Mouse (Mus musculus): ENCODE measurements around the gene Plcd3. TPM values are rescaled to one million over a fixed set of nuclear protein-coding genes. Genes with fewer than 3 reads are reported as not detected.

Gene Plcd3
- polyA plus RNA-seq, 1 experiment from 2014 or later: 3.6 TPM

GRCm38 (mm10) chr11:103069731-103070130, 31.7 kb downstream of the Plcd3 start:
- Histone ChIP-seq H3K4me2 (no peak overlapping the region), H3K4me3 (no peak overlapping the region)
- WGBS: 88% methylated on average over 2 of the region's 2 CpGs

GRCm38 (mm10) chr11:103068884-103069283, 32.6 kb downstream of the Plcd3 start:
- Histone ChIP-seq H3K27ac (no peak overlapping the region), H3K4me3 (no peak overlapping the region), H3K27me3 (no peaks in the 10 kb centered on the region), H3K9me3 (no peaks in the 10 kb centered on the region), H3K4me2 (no peak overlapping the region), H3K4me1 (peaks cover 16% of the 10 kb centered on the region), H3K36me3 (peaks cover 45% of the 10 kb centered on the region), H3K9ac (no peak overlapping the region)
- 90% methylated on average over 11 of the region's 11 CpGs for WGBS
- no peak for ATAC-seq (ENCODE audit: borderline replicate concordance, extremely low read depth, low FRiP score, low TSS enrichment)

More at GRCm38 (mm10) chr11:103069731-103070130, 31.7 kb downstream of the Plcd3 start:
- Histone ChIP-seq H3K36me3 (peaks cover 36% of the 10 kb centered on the region), H3K4me1 (peaks cover 22% of the 10 kb centered on the region), H3K27ac (no peak overlapping the region), H3K27me3 (no peaks in the 10 kb centered on the region), H3K9me3 (no peaks in the 10 kb centered on the region), H3K9ac (no peak overlapping the region)
- ATAC-seq (ENCODE audit: borderline replicate concordance, extremely low read depth, low FRiP score, low TSS enrichment): no peak

- H3K4me2 ChIP-seq: no peak overlapping the region
- peak overlapping the region; percentile 62 for H3K27ac ChIP-seq
- H3K9ac ChIP-seq: no peak overlapping the region
- peaks cover 51% of the 10 kb centered on the region for H3K36me3 ChIP-seq
- H3K4me1 ChIP-seq: peaks cover 16% of the 10 kb centered on the region
- no peak for ATAC-seq (ENCODE audit: borderline replicate concordance, extremely low read depth, low FRiP score, low TSS enrichment)
- H3K9me3 ChIP-seq: no peaks in the 10 kb centered on the region
- no peaks in the 10 kb centered on the region for H3K27me3 ChIP-seq
- H3K4me3 ChIP-seq: no peak overlapping the region
- WGBS: 95% methylated on average over 4 of the region's 4 CpGs
Observed at GRCm38 (mm10) chr11:103068272-103068671, 33.2 kb downstream of the Plcd3 start.

- H3K27ac ChIP-seq: peak overlapping the region; percentile 78
- H3K9ac ChIP-seq: no peak overlapping the region
- H3K4me2 ChIP-seq: no peak overlapping the region
- peak; percentile 56; the same call in 1 of the 2 replicates for ATAC-seq (ENCODE audit: borderline replicate concordance, extremely low read depth, low FRiP score, low TSS enrichment)
- no peak overlapping the region for H3K4me3 ChIP-seq
- 58% methylated on average over 8 of the region's 8 CpGs for WGBS
- H3K9me3 ChIP-seq: no peaks in the 10 kb centered on the region
- H3K4me1 ChIP-seq: peaks cover 16% of the 10 kb centered on the region
- no peaks in the 10 kb centered on the region for H3K27me3 ChIP-seq
- peaks cover 56% of the 10 kb centered on the region for H3K36me3 ChIP-seq
Observed at GRCm38 (mm10) chr11:103067457-103068001, 33.9 kb downstream of the Plcd3 start.

GRCm38 (mm10) chr11:103067051-103067361, 34.5 kb downstream of the Plcd3 start:
- H3K4me3 ChIP-seq: no peak overlapping the region
- no peak overlapping the region for H3K4me2 ChIP-seq
- H3K36me3 ChIP-seq: peaks cover 60% of the 10 kb centered on the region
- WGBS: 75% methylated on average over 6 of the region's 6 CpGs
- ATAC-seq (ENCODE audit: borderline replicate concordance, extremely low read depth, low FRiP score, low TSS enrichment): no peak
- H3K9ac ChIP-seq: no peak overlapping the region
- H3K27me3 ChIP-seq: no peaks in the 10 kb centered on the region
- peaks cover 16% of the 10 kb centered on the region for H3K4me1 ChIP-seq
- peak overlapping the region; percentile 78 for H3K27ac ChIP-seq
- H3K9me3 ChIP-seq: no peaks in the 10 kb centered on the region

- Histone ChIP-seq H3K36me3 (peaks cover 66% of the 10 kb centered on the region), H3K4me3 (no peak overlapping the region), H3K4me1 (peaks cover 16% of the 10 kb centered on the region), H3K4me2 (no peak overlapping the region), H3K9me3 (no peaks in the 10 kb centered on the region), H3K27ac (peak overlapping the region; percentile 78), H3K9ac (no peak overlapping the region), H3K27me3 (no peaks in the 10 kb centered on the region)
- no peak for ATAC-seq (ENCODE audit: borderline replicate concordance, extremely low read depth, low FRiP score, low TSS enrichment)
- WGBS: 88% methylated on average over 14 of the region's 14 CpGs
Observed at GRCm38 (mm10) chr11:103066191-103067050, 35.0 kb downstream of the Plcd3 start.

- H3K36me3 ChIP-seq: peaks cover 78% of the 10 kb centered on the region
- ATAC-seq (ENCODE audit: borderline replicate concordance, extremely low read depth, low FRiP score, low TSS enrichment): no peak
- no peaks in the 10 kb centered on the region for H3K27me3 ChIP-seq
- 62% methylated on average over 3 of the region's 3 CpGs for WGBS
- H3K9me3 ChIP-seq: no peaks in the 10 kb centered on the region
- H3K9ac ChIP-seq: no peak overlapping the region
- no peak overlapping the region for H3K4me2 ChIP-seq
- no peak overlapping the region for H3K4me3 ChIP-seq
- no peaks in the 10 kb centered on the region for H3K4me1 ChIP-seq
- H3K27ac ChIP-seq: no peak overlapping the region
Observed at GRCm38 (mm10) chr11:103058499-103059085, 42.9 kb downstream of the Plcd3 start.

GRCm38 (mm10) chr11:103056636-103057035, 44.8 kb downstream of the Plcd3 start:
- 95% methylated on average over 7 of the region's 7 CpGs for WGBS
- Histone ChIP-seq H3K9me3 (no peaks in the 10 kb centered on the region), H3K4me3 (no peak overlapping the region), H3K4me1 (no peaks in the 10 kb centered on the region), H3K27ac (no peak overlapping the region), H3K36me3 (peaks cover 77% of the 10 kb centered on the region), H3K27me3 (no peaks in the 10 kb centered on the region), H3K9ac (no peak overlapping the region), H3K4me2 (no peak overlapping the region)
- ATAC-seq (ENCODE audit: borderline replicate concordance, extremely low read depth, low FRiP score, low TSS enrichment): no peak

- no peak for ATAC-seq (ENCODE audit: borderline replicate concordance, extremely low read depth, low FRiP score, low TSS enrichment)
- Histone ChIP-seq H3K27me3 (no peaks in the 10 kb centered on the region), H3K9ac (no peak overlapping the region), H3K36me3 (peaks cover 71% of the 10 kb centered on the region), H3K9me3 (no peaks in the 10 kb centered on the region), H3K27ac (no peak overlapping the region), H3K4me1 (no peaks in the 10 kb centered on the region), H3K4me3 (no peak overlapping the region), H3K4me2 (no peak overlapping the region)
- 46% methylated on average over 6 of the region's 6 CpGs for WGBS
Observed at GRCm38 (mm10) chr11:103054798-103055197, 46.7 kb downstream of the Plcd3 start.

- Histone ChIP-seq H3K9ac (no peak overlapping the region), H3K27ac (no peak overlapping the region), H3K27me3 (no peaks in the 10 kb centered on the region), H3K4me1 (no peaks in the 10 kb centered on the region), H3K36me3 (peaks cover 62% of the 10 kb centered on the region), H3K4me2 (no peak overlapping the region), H3K9me3 (no peaks in the 10 kb centered on the region), H3K4me3 (no peak overlapping the region)
- no peak for ATAC-seq (ENCODE audit: borderline replicate concordance, extremely low read depth, low FRiP score, low TSS enrichment)
- WGBS: 87% methylated on average over 18 of the region's 18 CpGs
Observed at GRCm38 (mm10) chr11:103053191-103054076, 48.0 kb downstream of the Plcd3 start.

GRCm38 (mm10) chr11:103052078-103052477, 49.4 kb downstream of the Plcd3 start:
- H3K27me3 ChIP-seq: no peaks in the 10 kb centered on the region
- H3K36me3 ChIP-seq: peaks cover 55% of the 10 kb centered on the region
- H3K4me3 ChIP-seq: no peak overlapping the region
- H3K4me2 ChIP-seq: no peak overlapping the region
- no peak for ATAC-seq (ENCODE audit: borderline replicate concordance, extremely low read depth, low FRiP score, low TSS enrichment)
- H3K9ac ChIP-seq: no peak overlapping the region
- WGBS: 86% methylated on average over 6 of the region's 6 CpGs
- H3K9me3 ChIP-seq: no peaks in the 10 kb centered on the region
- H3K27ac ChIP-seq: no peak overlapping the region
- no peaks in the 10 kb centered on the region for H3K4me1 ChIP-seq
